Mouse (Mus musculus): ENCODE measurements around the gene Hyal2. TPM values are rescaled to one million over a fixed set of nuclear protein-coding genes. Genes with fewer than 3 reads are reported as not detected.

Gene Hyal2
- polyA plus RNA-seq, 1 experiment, result 9.7 TPM

DNA sequence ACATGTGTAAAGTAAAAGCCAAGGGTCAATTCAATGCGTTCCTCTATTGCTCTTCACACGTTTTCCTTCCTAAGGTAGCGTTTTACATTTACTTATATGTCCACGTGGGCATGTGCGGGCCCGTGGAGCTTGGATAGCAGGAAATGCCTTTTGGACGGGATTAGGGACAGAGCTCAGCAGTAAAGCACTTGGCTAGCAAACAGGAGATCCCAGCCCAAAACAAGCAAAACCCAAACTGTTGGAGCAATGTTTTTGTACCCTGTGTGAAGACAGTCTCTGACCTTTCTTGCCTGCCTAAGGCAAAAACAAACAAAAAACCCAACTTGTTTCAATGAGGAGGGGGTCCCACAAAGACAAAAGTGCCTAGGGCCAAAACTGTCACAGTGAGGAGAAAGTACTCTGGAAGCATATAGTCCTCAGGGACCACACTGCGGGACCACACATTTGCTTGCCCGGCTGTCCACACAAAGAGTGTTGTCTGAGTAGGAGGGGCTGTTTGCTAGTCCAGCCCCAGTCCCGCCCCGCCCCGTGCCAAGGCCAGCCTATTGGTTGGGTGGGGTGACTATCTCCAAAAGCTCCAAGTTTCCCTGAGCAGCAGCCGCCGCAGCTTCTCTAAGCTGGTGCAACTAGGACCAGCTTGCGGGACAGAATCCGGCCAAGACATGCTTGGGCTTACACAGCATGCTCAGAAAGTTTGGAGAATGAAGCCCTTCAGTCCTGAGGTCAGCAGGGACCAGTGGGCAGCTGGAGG, 8.8 kb downstream of the Hyal2 start, which contains the start of gene Hyal1:
Gene Hyal1, plus strand, starts transcription at position 571 of the 751 bp plus-strand sequence.
- H3K4me3 ChIP-seq (ENCODE audit: insufficient read depth, low read length), result peak within 1 kb of the TSS; percentile 16; the same call in 1 of the 2 replicates
- TF ChIP-seq CTCF (IDR thresholded peaks at IDR 0.05; ENCODE audit: extremely low read depth, insufficient read depth, low read length) (no peak), POLR2A (IDR thresholded peaks at IDR 0.05; ENCODE audit: extremely low read depth, insufficient read depth, low read length) (peak; percentile 55; the same call in 1 of the 2 replicates)
- H3K27ac ChIP-seq (ENCODE audit: insufficient read depth, low read length), result 0 out of 2 replicates have a peak within 1 kb of the TSS, but pooled peaks have one; percentile 25
- peaks cover 6% of the 10 kb centered on the region for H3K4me1 ChIP-seq (ENCODE audit: control insufficient read depth, insufficient read depth, low read length)

DNA sequence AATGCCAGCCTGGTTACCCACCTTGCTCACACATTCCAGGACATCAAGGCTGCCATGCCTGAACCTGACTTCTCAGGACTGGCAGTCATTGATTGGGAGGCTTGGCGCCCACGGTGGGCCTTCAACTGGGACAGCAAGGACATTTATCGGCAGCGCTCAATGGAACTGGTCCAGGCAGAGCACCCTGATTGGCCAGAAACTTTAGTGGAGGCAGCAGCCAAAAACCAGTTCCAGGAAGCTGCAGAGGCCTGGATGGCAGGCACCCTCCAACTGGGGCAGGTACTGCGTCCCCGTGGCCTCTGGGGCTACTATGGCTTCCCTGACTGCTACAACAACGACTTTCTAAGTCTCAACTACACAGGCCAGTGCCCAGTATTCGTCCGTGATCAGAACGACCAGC, 10.1 kb downstream of the Hyal2 start:
- Histone ChIP-seq H3K27ac (ENCODE audit: insufficient read depth, low read length) (no peak overlapping the region), H3K4me3 (ENCODE audit: insufficient read depth, low read length) (no peak overlapping the region), H3K4me1 (ENCODE audit: control insufficient read depth, insufficient read depth, low read length) (peaks cover 6% of the 10 kb centered on the region)
- no peak for TF ChIP-seq CTCF (IDR thresholded peaks at IDR 0.05; ENCODE audit: extremely low read depth, insufficient read depth, low read length)
- no peak for TF ChIP-seq POLR2A (IDR thresholded peaks at IDR 0.05; ENCODE audit: extremely low read depth, insufficient read depth, low read length)

DNA sequence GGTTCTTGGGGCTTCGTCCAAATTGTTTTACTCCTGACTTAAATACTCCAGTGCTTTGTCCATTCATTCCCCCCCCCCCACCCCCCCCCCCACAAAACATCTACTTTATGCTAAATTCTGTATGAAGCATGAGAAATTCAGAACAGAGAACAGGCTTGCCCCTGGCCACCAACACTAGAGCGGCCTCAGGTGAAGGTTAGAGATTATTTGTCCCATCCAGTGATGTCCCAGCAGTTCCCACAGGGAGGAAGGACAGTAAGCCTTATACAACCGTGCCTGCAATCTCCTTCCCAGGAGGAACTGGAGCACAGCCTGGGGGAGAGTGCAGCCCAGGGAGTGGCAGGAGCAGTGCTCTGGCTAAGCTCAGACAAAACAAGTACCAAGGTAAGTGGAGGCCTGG, 10.8 kb downstream of the Hyal2 start, which contains the start of gene Naa80:
Gene Naa80, plus strand, starts transcription at position 301 of the 400 bp plus-strand sequence.
- Histone ChIP-seq H3K4me1 (ENCODE audit: control insufficient read depth, insufficient read depth, low read length) (peaks cover 6% of the 10 kb centered on the region), H3K4me3 (ENCODE audit: insufficient read depth, low read length) (no peak within 1 kb of the TSS), H3K27ac (ENCODE audit: insufficient read depth, low read length) (no peak within 1 kb of the TSS)
- TF ChIP-seq POLR2A (IDR thresholded peaks at IDR 0.05; ENCODE audit: extremely low read depth, insufficient read depth, low read length) (no peak), CTCF (IDR thresholded peaks at IDR 0.05; ENCODE audit: extremely low read depth, insufficient read depth, low read length) (no peak)

DNA sequence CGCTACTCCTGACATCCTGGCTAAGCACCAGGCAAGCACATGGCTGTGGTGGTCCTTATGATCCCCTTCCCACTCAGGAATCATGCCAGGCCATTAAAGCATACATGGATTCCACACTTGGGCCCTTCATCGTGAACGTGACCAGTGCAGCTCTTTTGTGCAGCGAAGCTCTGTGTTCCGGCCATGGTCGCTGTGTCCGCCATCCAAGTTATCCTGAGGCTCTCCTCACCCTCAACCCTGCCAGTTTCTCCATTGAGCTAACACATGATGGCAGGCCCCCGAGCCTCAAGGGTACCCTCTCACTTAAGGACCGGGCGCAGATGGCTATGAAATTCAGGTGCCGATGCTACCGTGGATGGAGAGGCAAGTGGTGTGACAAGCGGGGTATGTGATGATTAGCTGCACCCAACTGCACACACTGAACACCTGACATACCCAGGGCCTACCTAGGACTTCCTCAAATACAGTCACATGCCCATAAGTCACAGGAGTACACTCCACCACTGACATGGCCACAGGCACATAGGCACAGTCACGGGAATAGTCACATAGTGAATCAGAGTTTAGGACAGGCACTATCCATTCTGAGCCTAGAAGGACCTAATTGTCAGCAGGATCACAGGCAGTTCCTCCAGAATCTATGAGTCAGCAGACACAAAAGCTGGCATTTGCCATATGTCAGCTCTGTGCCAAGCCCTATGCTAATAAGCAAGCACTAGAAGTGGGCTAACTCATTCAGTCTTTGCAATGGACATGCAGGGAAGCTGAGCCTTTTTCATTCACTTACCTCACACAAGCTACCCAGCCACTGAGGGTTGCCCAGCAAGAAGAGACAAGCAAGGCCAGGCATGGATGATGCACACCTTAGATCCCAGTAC, 11.5 kb downstream of the Hyal2 start:
- Histone ChIP-seq H3K4me1 (ENCODE audit: control insufficient read depth, insufficient read depth, low read length) (peaks cover 6% of the 10 kb centered on the region), H3K4me3 (ENCODE audit: insufficient read depth, low read length) (no peak overlapping the region), H3K27ac (ENCODE audit: insufficient read depth, low read length) (no peak overlapping the region)
- TF ChIP-seq POLR2A (IDR thresholded peaks at IDR 0.05; ENCODE audit: extremely low read depth, insufficient read depth, low read length), result no peak
- no peak for TF ChIP-seq CTCF (IDR thresholded peaks at IDR 0.05; ENCODE audit: extremely low read depth, insufficient read depth, low read length)

DNA sequence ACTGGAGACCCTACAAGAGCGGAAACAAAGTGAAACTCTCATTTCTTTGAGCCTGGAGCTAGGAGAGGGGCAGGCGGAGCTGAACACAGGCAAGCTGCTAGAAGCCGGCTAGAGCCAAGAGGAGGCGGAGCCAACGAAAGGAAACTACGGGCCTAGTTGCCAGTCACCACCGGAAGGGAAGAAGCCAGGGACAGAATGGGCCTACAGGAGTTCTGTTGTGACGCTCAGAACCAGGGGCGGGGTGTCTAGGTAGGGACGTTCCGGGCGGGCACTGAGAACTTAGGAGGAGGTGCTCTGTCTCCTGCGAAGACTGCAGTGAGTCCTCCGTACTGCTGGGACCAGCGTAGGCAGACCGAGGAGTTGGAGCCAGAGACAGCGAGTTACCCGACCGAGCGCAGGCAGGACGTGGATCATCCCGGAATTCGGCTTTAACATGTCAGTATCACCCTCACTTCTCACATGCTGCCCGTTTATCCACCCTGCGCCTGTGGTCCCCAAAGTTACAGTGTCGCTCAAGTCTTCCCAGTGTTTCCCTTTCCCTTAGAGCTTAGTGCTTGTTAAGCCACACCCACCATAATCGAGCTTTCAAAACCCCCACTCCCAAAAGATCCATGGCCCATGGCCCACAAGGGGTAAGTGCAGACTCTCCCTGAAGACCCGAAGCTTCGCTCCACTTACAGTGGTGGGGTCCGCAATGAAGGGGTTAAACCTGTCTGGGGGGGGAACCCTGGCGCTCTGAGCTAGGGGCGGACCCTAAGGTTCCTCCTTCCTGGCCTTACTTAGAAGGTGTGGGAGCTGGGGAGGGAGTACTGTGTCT, 13.0 kb downstream of the Hyal2 start, which contains the start of gene Hyal3:
Gene Hyal3, plus strand, starts transcription at position 318 of the 817 bp plus-strand sequence.
- Histone ChIP-seq H3K4me3 (ENCODE audit: insufficient read depth, low read length) (peak within 1 kb of the TSS; percentile 69), H3K27ac (ENCODE audit: insufficient read depth, low read length) (0 out of 2 replicates have a peak within 1 kb of the TSS, but pooled peaks have one; percentile 3), H3K4me1 (ENCODE audit: control insufficient read depth, insufficient read depth, low read length) (peaks cover 6% of the 10 kb centered on the region)
- peak; percentile 86 for TF ChIP-seq POLR2A (IDR thresholded peaks at IDR 0.05; ENCODE audit: extremely low read depth, insufficient read depth, low read length)
- no peak for TF ChIP-seq CTCF (IDR thresholded peaks at IDR 0.05; ENCODE audit: extremely low read depth, insufficient read depth, low read length)

DNA sequence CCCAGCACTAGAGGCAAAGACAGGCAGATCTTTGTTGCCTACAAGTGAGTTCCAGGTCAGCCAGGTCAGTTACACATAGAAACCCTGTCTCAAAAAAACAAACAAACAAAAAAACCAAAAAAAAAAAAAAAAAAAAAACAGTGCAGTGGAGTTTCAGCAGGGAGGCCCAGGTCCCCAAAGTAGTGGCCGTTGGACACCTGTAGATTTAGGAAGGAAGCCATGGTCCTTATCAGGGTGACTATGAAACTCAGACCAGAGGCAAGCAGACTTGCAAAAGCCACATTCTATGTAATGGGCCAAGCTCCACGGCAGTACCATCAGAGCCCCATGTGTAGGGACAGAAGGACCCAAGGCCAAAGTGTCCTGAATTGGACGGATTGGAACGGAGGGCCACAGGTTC, 13.8 kb downstream of the Hyal2 start:
- TF ChIP-seq CTCF (IDR thresholded peaks at IDR 0.05; ENCODE audit: extremely low read depth, insufficient read depth, low read length) (no peak), POLR2A (IDR thresholded peaks at IDR 0.05; ENCODE audit: extremely low read depth, insufficient read depth, low read length) (no peak)
- peaks cover 6% of the 10 kb centered on the region for H3K4me1 ChIP-seq (ENCODE audit: control insufficient read depth, insufficient read depth, low read length)

DNA sequence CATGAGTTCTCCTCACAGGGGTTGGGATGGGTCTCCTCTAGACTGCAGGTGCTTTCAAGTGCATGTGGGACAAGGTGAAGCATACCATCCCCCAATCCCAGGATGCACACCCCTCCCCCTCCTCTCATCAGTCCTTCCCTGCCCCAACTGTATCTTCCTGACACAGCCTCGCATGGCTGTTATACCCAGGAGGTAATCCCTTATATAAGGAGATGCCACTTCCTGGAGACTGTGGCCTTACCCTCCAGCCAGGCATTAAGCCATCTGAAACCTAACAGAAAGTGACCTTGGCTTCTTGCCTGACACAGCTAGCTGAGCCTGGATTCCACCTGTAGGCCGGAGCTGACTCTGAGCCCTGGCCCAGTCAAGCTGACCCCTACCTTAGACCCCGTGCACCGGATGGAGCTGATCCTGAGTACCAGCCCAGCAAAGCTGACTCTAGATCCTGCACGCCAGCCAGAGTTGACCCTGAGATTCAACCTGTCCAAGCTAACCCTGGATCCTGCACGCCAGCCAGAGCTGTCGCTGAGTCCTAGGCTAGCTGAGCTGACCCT, 14.8 kb downstream of the Hyal2 start:
- Histone ChIP-seq H3K27ac (ENCODE audit: insufficient read depth, low read length) (no peak overlapping the region), H3K4me1 (ENCODE audit: control insufficient read depth, insufficient read depth, low read length) (peaks cover 6% of the 10 kb centered on the region), H3K4me3 (ENCODE audit: insufficient read depth, low read length) (no peak overlapping the region)
- TF ChIP-seq CTCF (IDR thresholded peaks at IDR 0.05; ENCODE audit: extremely low read depth, insufficient read depth, low read length), result no peak
- TF ChIP-seq POLR2A (IDR thresholded peaks at IDR 0.05; ENCODE audit: extremely low read depth, insufficient read depth, low read length), result no peak

More for the DNA sequence above, 13.8 kb downstream of the Hyal2 start:
- peak overlapping the region; percentile 69; the same call in 1 of the 2 replicates for H3K4me3 ChIP-seq (ENCODE audit: insufficient read depth, low read length)
- H3K27ac ChIP-seq (ENCODE audit: insufficient read depth, low read length), result no peak overlapping the region

DNA sequence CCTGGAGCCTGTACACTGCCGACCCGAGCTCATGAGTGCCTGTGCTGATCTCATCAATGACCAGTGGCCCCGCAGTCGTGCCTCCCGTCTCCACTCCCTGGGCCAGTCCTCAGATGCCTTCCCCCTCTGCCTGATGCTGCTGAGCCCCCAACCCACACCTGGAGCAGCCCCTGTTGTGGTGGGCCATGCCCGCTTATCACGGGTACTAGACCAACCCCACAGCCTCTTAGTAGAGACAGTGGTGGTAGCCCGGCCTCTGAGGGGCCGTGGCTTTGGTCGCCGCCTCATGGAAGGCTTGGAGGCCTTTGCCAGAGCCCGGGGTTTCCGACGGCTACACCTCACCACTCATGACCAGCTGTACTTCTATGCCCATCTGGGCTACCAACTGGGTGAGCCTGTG, 15.4 kb downstream of the Hyal2 start:
- TF ChIP-seq POLR2A (IDR thresholded peaks at IDR 0.05; ENCODE audit: extremely low read depth, insufficient read depth, low read length) (no peak), CTCF (IDR thresholded peaks at IDR 0.05; ENCODE audit: extremely low read depth, insufficient read depth, low read length) (no peak)
- peaks cover 6% of the 10 kb centered on the region for H3K4me1 ChIP-seq (ENCODE audit: control insufficient read depth, insufficient read depth, low read length)
- no peak overlapping the region for H3K4me3 ChIP-seq (ENCODE audit: insufficient read depth, low read length)
- H3K27ac ChIP-seq (ENCODE audit: insufficient read depth, low read length), result no peak overlapping the region
